Mouse (Mus musculus) left cerebral cortex, postnatal 10 days (tissue): ENCODE measurements around the gene Mrpl52. TPM values are rescaled to one million over a fixed set of nuclear protein-coding genes. Genes with fewer than 3 reads are reported as not detected.
A peak's percentile ranks its signal among the peaks of the same experiment; 100 is the strongest.

Experiments used
- DNase-seq, 2 experiments: peaks; one replicate each; pipeline ENCODE4 v3.0.0; 2021 to 2022; ENCODE audit warnings: low spot score in 2 of 2, mixed read lengths in 1 of 2; ENCODE audit errors: extremely low spot score in 1 of 2
- intact Hi-C: fragments of 180-260 bp; cut with DNase I; formaldehyde crosslinking; loops from one replicate; pipeline ENCODE4 v1.15.1; 2025
- total RNA-seq, 2 experiments: library from RNA; stranded (reverse); gene quantifications; 2 replicates each; pipeline ENCODE4 v1.2.3; 2021

Mrpl52 gene
- total RNA-seq, 2 experiments from 2014 or later, result 103 to 105 TPM

GRCm38 (mm10) chr14:54453566-54453965 lies 26.9 kb downstream of the Mrpl52 start:
- no peak for DNase-seq
- intact Hi-C loops, result no loop called here

- no peak for DNase-seq
- intact Hi-C loops, result no loop called here
These were observed 28.2 kb downstream of the Mrpl52 start for GRCm38 (mm10) chr14:54454669-54455528.

- no peak for DNase-seq
- intact Hi-C loops, result no loop called here
These were observed 31.3 kb downstream of the Mrpl52 start for GRCm38 (mm10) chr14:54457907-54458569.

- no peak for DNase-seq
- intact Hi-C loops, result no loop called here
These were observed 35.4 kb downstream of the Mrpl52 start for GRCm38 (mm10) chr14:54462146-54462545.

GRCm38 (mm10) chr14:54463108-54463958 lies 36.6 kb downstream of the Mrpl52 start:
- intact Hi-C loops, result no loop called here
- DNase-seq, result no peak

- intact Hi-C loops, result no loop called here
- DNase-seq, result peak; percentile 79 to 92
These were observed 37.2 kb downstream of the Mrpl52 start, which contains the start of gene Lrp10 for GRCm38 (mm10) chr14:54463959-54464292. Gene Lrp10 (plus strand): TSS chr14:54464137.

- DNase-seq, result peak in 1 of 2 experiments; percentile 74
- intact Hi-C loops, result no loop called here
These were observed 37.7 kb downstream of the Mrpl52 start for GRCm38 (mm10) chr14:54464293-54465005.

GRCm38 (mm10) chr14:54471467-54471866 lies 44.8 kb downstream of the Mrpl52 start:
- intact Hi-C loops, result no loop called here
- no peak for DNase-seq

- intact Hi-C loops, result no loop called here
- DNase-seq, result peak in 1 of 2 experiments; percentile 58
These were observed 46.0 kb downstream of the Mrpl52 start for GRCm38 (mm10) chr14:54472671-54473070.

GRCm38 (mm10) chr14:54474744-54475143 lies 48.0 kb downstream of the Mrpl52 start:
- intact Hi-C loops, result no loop called here
- no peak for DNase-seq

GRCm38 (mm10) chr14:54475941-54476844 lies 49.5 kb downstream of the Mrpl52 start, which contains the start of gene Rem2:
Gene Rem2 (plus strand): TSS chr14:54476100.
- intact Hi-C loops, result no loop called here
- DNase-seq, result peak; percentile 68 to 71

- intact Hi-C loops, result no loop called here
- no peak for DNase-seq
These were observed 50.6 kb downstream of the Mrpl52 start for GRCm38 (mm10) chr14:54477172-54477909.

Other genes starting within 250 kb of the Mrpl52 start
- 100 to 1,000 TPM; 121 to 126 TPM for gene Dad1, start 172.8 kb upstream of the Mrpl52 start, total RNA-seq
- gene Abhd4, start 172.7 kb upstream of the Mrpl52 start, total RNA-seq, result 10 to 100 TPM; 43.7 to 48.0 TPM
- gene Olfr49, start 142.0 kb upstream of the Mrpl52 start, total RNA-seq, result not detected
- gene Oxa1l, start 66.1 kb upstream of the Mrpl52 start, total RNA-seq, result 10 to 100 TPM; 61.6 to 66.4 TPM
- gene Slc7a7, start 9.1 kb upstream of the Mrpl52 start, total RNA-seq, result 1 to 10 TPM; 2.1 to 2.2 TPM
- gene Mmp14, start 4.7 kb downstream of the Mrpl52 start, total RNA-seq, result 10 to 100 TPM; 28.4 to 35.9 TPM
- gene Lrp10, start 37.2 kb downstream of the Mrpl52 start, total RNA-seq, result 10 to 100 TPM; 27.5 to 34.5 TPM
- gene Rem2, start 49.2 kb downstream of the Mrpl52 start, total RNA-seq, result 10 to 100 TPM; 14.5 to 16.7 TPM
- 10 to 100 TPM; 88.4 to 93.1 TPM for gene Prmt5, start 90.6 kb downstream of the Mrpl52 start, total RNA-seq
- gene Haus4, start 127.7 kb downstream of the Mrpl52 start, total RNA-seq, result 1 to 10 TPM; 3.3 to 4.5 TPM
- 1 to 10 TPM; 3.2 to 3.7 TPM for gene Ajuba, start 150.6 kb downstream of the Mrpl52 start, total RNA-seq
- gene 4931414P19Rik, start 179.1 kb downstream of the Mrpl52 start, total RNA-seq, result 1 to 10 TPM; 3.6 to 5.8 TPM
- gene Psmb5, start 191.1 kb downstream of the Mrpl52 start, total RNA-seq, result 100 to 1,000 TPM; 196 to 203 TPM
- not detected for gene Psmb11, start 194.5 kb downstream of the Mrpl52 start, total RNA-seq
- not detected for gene Gm17606, start 214.0 kb downstream of the Mrpl52 start, total RNA-seq
- 10 to 100 TPM; 11.8 to 15.4 TPM for gene Cdh24, start 214.5 kb downstream of the Mrpl52 start, total RNA-seq